Mouse (Mus musculus) olfactory bulb, adult 2 months (tissue): ENCODE measurements around the gene Pigb.

Source experiments
- CTCF ChIP-seq: fragments of 200-500 bp; IDR thresholded peaks from 2 replicates; pipeline ENCODE4 v1.5.1; 2012; ENCODE audit warnings: low read depth, mild to moderate bottlenecking, low read length, moderate library complexity; ENCODE audit not compliant: insufficient read depth
- POLR2A ChIP-seq: fragments of 200-500 bp; IDR thresholded peaks from 2 replicates; pipeline ENCODE4 v1.6.1; 2012; ENCODE audit warnings: mild to moderate bottlenecking, low read depth, low read length, moderate library complexity; ENCODE audit not compliant: insufficient read depth

- TF ChIP-seq CTCF (no peak), POLR2A (no peak)
Observed at GRCm38 (mm10) chr9:72961959-72962358, 78.2 kb downstream of the Pigb start.
